Mouse (Mus musculus) MEL (cell line): ENCODE data around the gene Bag6. TPM values are rescaled to one million over a fixed set of nuclear protein-coding genes. Genes with fewer than 3 reads are reported as not detected.

ENCODE experiments used
- DNase-seq: peaks from one replicate; pipeline ENCODE4 v3.0.0; 2011; ENCODE audit warnings: low read depth, low spot score
- H3K27ac ChIP-seq: 2 replicates; pipeline ENCODE4 v1.5.1; 2012; ENCODE audit warnings: low read depth, mild to moderate bottlenecking, control low read depth, low read length, moderate library complexity; ENCODE audit not compliant: control insufficient read depth
- H3K27me3 ChIP-seq, 2 experiments: fragments of 150-350 bp in 1 of 2; sonication (generic) in 1 of 2; 2 replicates each; pipeline ENCODE4 v1.6.1; 2012; ENCODE audit warnings: low read length in 2 of 2, mild to moderate bottlenecking in 2 of 2, improper control_type of control experiment in 1 of 2, moderate library complexity in 1 of 2; ENCODE audit not compliant: insufficient read depth in 2 of 2, control insufficient read depth in 1 of 2
- H3K36me3 ChIP-seq, 2 experiments: 2 replicates each; pipeline ENCODE4 v1.6.1; 2012 to 2014; ENCODE audit warnings: low read length in 2 of 2, improper control_type of control experiment in 1 of 2, inconsistent platforms in 1 of 2, mild to moderate bottlenecking in 1 of 2; ENCODE audit not compliant: insufficient read depth in 2 of 2, control insufficient read depth in 1 of 2
- H3K4me1 ChIP-seq, 2 experiments: fragments of 150-350 bp in 1 of 2; sonication (generic) in 1 of 2; 2 replicates each; pipeline ENCODE4 v1.6.1; 2012; ENCODE audit warnings: low read length in 2 of 2, improper control_type of control experiment in 1 of 2, mild to moderate bottlenecking in 1 of 2; ENCODE audit not compliant: insufficient read depth in 2 of 2, control insufficient read depth in 1 of 2
- H3K4me3 ChIP-seq, 2 experiments: fragments of 150-350 bp in 1 of 2; sonication (generic) in 1 of 2; 2 replicates each; pipeline ENCODE4 v1.5.1; 2012; ENCODE audit warnings: low read depth in 2 of 2, low read length in 2 of 2, mild to moderate bottlenecking in 2 of 2, moderate library complexity in 2 of 2, control low read depth in 1 of 2, improper control_type of control experiment in 1 of 2; ENCODE audit not compliant: control insufficient read depth in 1 of 2, insufficient read depth in 1 of 2
- H3K79me2 ChIP-seq: 2 replicates; pipeline ENCODE4 v1.6.1; 2012; ENCODE audit warnings: mild to moderate bottlenecking, low read length, moderate library complexity; ENCODE audit not compliant: control insufficient read depth, poor library complexity, insufficient read depth
- H3K9ac ChIP-seq: 2 replicates; pipeline ENCODE4 v1.6.1; 2012; ENCODE audit warnings: low read depth, mild to moderate bottlenecking, control low read depth, low read length, moderate library complexity; ENCODE audit not compliant: control insufficient read depth, poor library complexity, severe bottlenecking
- H3K9me3 ChIP-seq: fragments of 150-350 bp; sonication (generic); replicated peaks from 2 replicates; pipeline ENCODE4 v1.6.1; 2012; ENCODE audit warnings: mild to moderate bottlenecking, low read length, improper control_type of control experiment, moderate library complexity; ENCODE audit not compliant: insufficient read depth
- BHLHE40 ChIP-seq: IDR thresholded peaks from 2 replicates; pipeline ENCODE4 v1.6.1; 2012; ENCODE audit warnings: low read depth, mild to moderate bottlenecking, inconsistent platforms, low read length, improper control_type of control experiment, borderline replicate concordance
- ELF1 ChIP-seq: IDR thresholded peaks from 2 replicates; pipeline ENCODE4 v1.6.1; 2014; ENCODE audit warnings: low read depth, mild to moderate bottlenecking, inconsistent platforms, low read length, improper control_type of control experiment, moderate library complexity
- ETS1 ChIP-seq: IDR thresholded peaks from 2 replicates; pipeline ENCODE4 v1.6.1; 2012; ENCODE audit warnings: low read depth, mild to moderate bottlenecking, inconsistent platforms, low read length, improper control_type of control experiment, moderate library complexity
- GATA1 ChIP-seq: IDR thresholded peaks from 2 replicates; pipeline ENCODE4 v1.6.1; 2011; ENCODE audit warnings: low read depth, low read length, improper control_type of control experiment
- HCFC1 ChIP-seq: IDR thresholded peaks from 2 replicates; pipeline ENCODE4 v1.6.1; 2012; ENCODE audit warnings: low read depth, mild to moderate bottlenecking, inconsistent platforms, low read length, improper control_type of control experiment, moderate library complexity
- MAZ ChIP-seq: IDR thresholded peaks from 2 replicates; pipeline ENCODE4 v1.6.1; 2012; ENCODE audit warnings: low read depth, mild to moderate bottlenecking, inconsistent platforms, low read length, improper control_type of control experiment
- MXI1 ChIP-seq: IDR thresholded peaks from 2 replicates; pipeline ENCODE4 v1.6.1; 2011; ENCODE audit warnings: mild to moderate bottlenecking, low read depth, low read length, improper control_type of control experiment
- NRF1 ChIP-seq: IDR thresholded peaks from 2 replicates; pipeline ENCODE4 v1.6.1; 2014; ENCODE audit warnings: low read depth, mild to moderate bottlenecking, inconsistent platforms, low read length, improper control_type of control experiment, moderate library complexity; ENCODE audit not compliant: poor library complexity, insufficient read depth, severe bottlenecking
- POLR2A ChIP-seq, 2 experiments: IDR thresholded peaks; 2 replicates each; pipeline ENCODE4 v1.6.1; 2011 to 2012; ENCODE audit warnings: low read length in 2 of 2, mild to moderate bottlenecking in 2 of 2, control low read depth in 1 of 2, improper control_type of control experiment in 1 of 2, low read depth in 1 of 2, moderate library complexity in 1 of 2; ENCODE audit not compliant: control insufficient read depth in 1 of 2, insufficient read depth in 1 of 2, poor library complexity in 1 of 2
- POLR2AphosphoS2 ChIP-seq: IDR thresholded peaks from 2 replicates; pipeline ENCODE4 v1.6.1; 2011; ENCODE audit warnings: low read length, improper control_type of control experiment
- SIN3A ChIP-seq: IDR thresholded peaks from 2 replicates; pipeline ENCODE4 v1.6.1; 2012; ENCODE audit warnings: low read length, improper control_type of control experiment, inconsistent platforms
- UBTF ChIP-seq: IDR thresholded peaks from 2 replicates; pipeline ENCODE4 v1.6.1; 2012; ENCODE audit warnings: low read depth, mild to moderate bottlenecking, inconsistent platforms, low read length, improper control_type of control experiment, moderate library complexity, borderline replicate concordance; ENCODE audit not compliant: insufficient read depth
- ZMIZ1 ChIP-seq: IDR thresholded peaks from 2 replicates; pipeline ENCODE4 v1.6.1; 2012; ENCODE audit warnings: low read depth, mild to moderate bottlenecking, inconsistent platforms, low read length, improper control_type of control experiment, moderate library complexity
- polyA plus RNA-seq, 2 experiments: library from polyadenylated mRNA; stranded (reverse) in 1 of 2; unstranded in 1 of 2; fragments of >175 nt in 1 of 2; fragments of >200 nt in 1 of 2; gene quantifications; 2 replicates each; pipeline versions ENCODE4 v1.2.1 to v1.2.4; 2012; ENCODE audit warnings: low replicate concordance in 2 of 2, low read depth in 1 of 2; ENCODE audit not compliant: insufficient read length in 2 of 2, insufficient read depth in 1 of 2, missing spikeins in 1 of 2
- total RNA-seq: library from RNA; depleted of rRNA; stranded (reverse); fragments of 300-350 nt; gene quantifications from 2 replicates; pipeline ENCODE4 v1.2.3, GENCODE M21; 2012

The Bag6 gene
- total and polyA plus RNA-seq, 3 experiments, result 102 to 283 TPM; not detected in 1

- H3K9me3 ChIP-seq, result no peaks in the 10 kb centered on the region
- H3K9ac ChIP-seq, result peak overlapping the region; percentile 26; the same call in 1 of the 2 replicates
Measured at GRCm38 (mm10) chr17:35133517-35133916, 1.5 kb upstream of the Bag6 start.

GRCm38 (mm10) chr17:35135591-35136320 is 778 bp downstream of the Bag6 start:
- peak; percentile 83 for DNase-seq

More at GRCm38 (mm10) chr17:35133517-35133916, 1.5 kb upstream of the Bag6 start:
- Histone ChIP-seq H3K27ac (no peak overlapping the region), H3K27me3 (no peaks in the 10 kb centered on the region), H3K4me3 (no peak overlapping the region), H3K4me1 (peaks cover 0 to 13% of the 10 kb centered on the region in 2 experiments; a peak in 2 of 4 replicates), H3K79me2 (peaks cover 35% of the 10 kb centered on the region), H3K36me3 (peaks cover 0 to 18% of the 10 kb centered on the region in 2 experiments; a peak in 3 of 4 replicates)
- DNase-seq, result no peak
- no peak for TF ChIP-seq ELF1

GRCm38 (mm10) chr17:35139269-35139668 is 4.3 kb downstream of the Bag6 start:
- no peak overlapping the region for H3K27ac ChIP-seq
- no peak for TF ChIP-seq GATA1
- no peak for TF ChIP-seq ZMIZ1
- TF ChIP-seq UBTF, result no peak
- no peak for TF ChIP-seq POLR2AphosphoS2
- TF ChIP-seq HCFC1, result no peak
- no peaks in the 10 kb centered on the region for H3K27me3 ChIP-seq
- no peaks in the 10 kb centered on the region for H3K9me3 ChIP-seq
- H3K4me3 ChIP-seq, result no peak overlapping the region
- peaks cover 0 to 11% of the 10 kb centered on the region in 2 experiments; a peak in 2 of 4 replicates for H3K4me1 ChIP-seq
- peaks cover 10 to 14% of the 10 kb centered on the region in 2 experiments for H3K36me3 ChIP-seq
- DNase-seq, result no peak
- H3K9ac ChIP-seq, result no peak overlapping the region
- peaks cover 38% of the 10 kb centered on the region for H3K79me2 ChIP-seq

More at GRCm38 (mm10) chr17:35135591-35136320, 778 bp downstream of the Bag6 start:
- Histone ChIP-seq H3K9ac (peak overlapping the region; percentile 99), H3K27me3 (no peaks in the 10 kb centered on the region), H3K9me3 (no peaks in the 10 kb centered on the region), H3K79me2 (peaks cover 40% of the 10 kb centered on the region), H3K36me3 (peaks cover 0 to 18% of the 10 kb centered on the region in 2 experiments), H3K27ac (peak overlapping the region; percentile 99), H3K4me1 (peaks cover 0 to 13% of the 10 kb centered on the region in 2 experiments; a peak in 2 of 4 replicates), H3K4me3 (peak overlapping the region; percentile 28 to 99)
- TF ChIP-seq SIN3A, result no peak; the same call in 1 of the 2 replicates
- peak; percentile 75 for TF ChIP-seq NRF1
- TF ChIP-seq BHLHE40, result no peak; the same call in 1 of the 2 replicates
- no peak for TF ChIP-seq ETS1
- TF ChIP-seq POLR2A (IDR thresholded peaks at IDR 0.05; ENCODE audit: control insufficient read depth in 1 of 2, insufficient read depth in 1 of 2, low read depth in 1 of 2, low read length in 2 of 2, poor library complexity in 1 of 2), result 0 out of 4 replicates have a peak, but pooled peaks of 1 of the 2 experiments have one; percentile 12
- TF ChIP-seq MAZ, result peak; percentile 54; the same call in 1 of the 2 replicates
- TF ChIP-seq MXI1, result peak; percentile 87; the same call in 1 of the 2 replicates
